Mouse (Mus musculus) layer of hippocampus, postnatal 10 days (tissue): ENCODE results near the gene Klk1b9. TPM values are rescaled to one million over a fixed set of nuclear protein-coding genes. Genes with fewer than 3 reads are reported as not detected.

Experiments
- total RNA-seq, 2 experiments: library from RNA; stranded (reverse); gene quantifications; 2 replicates each; pipeline ENCODE4 v1.2.3; 2021

Gene Klk1b9
- total RNA-seq, 2 experiments from 2014 or later: not detected

Other genes with a start within 250 kb of the Klk1b9 start
- not detected for gene Klk12, start 207.2 kb upstream of the Klk1b9 start, total RNA-seq
- gene Klk11, start 201.5 kb upstream of the Klk1b9 start, total RNA-seq: not detected
- gene Klk10, start 195.0 kb upstream of the Klk1b9 start, total RNA-seq: under 1 TPM; 0.31 to 0.43 TPM
- gene Klk9, start 184.2 kb upstream of the Klk1b9 start, total RNA-seq: not detected
- 10 to 100 TPM; 23.5 to 25.0 TPM for gene Klk8, start 178.5 kb upstream of the Klk1b9 start, total RNA-seq
- gene Klk7, start 164.8 kb upstream of the Klk1b9 start, total RNA-seq: under 1 TPM; 0.29 to 0.62 TPM
- gene Klk6, start 151.6 kb upstream of the Klk1b9 start, total RNA-seq: not detected
- not detected for gene Klk5, start 134.1 kb upstream of the Klk1b9 start, total RNA-seq
- gene Klk4, start 94.9 kb upstream of the Klk1b9 start, total RNA-seq: not detected
- gene Klk15, start 42.3 kb upstream of the Klk1b9 start, total RNA-seq: not detected
- gene Klk1b8, start 25.4 kb upstream of the Klk1b9 start, total RNA-seq: not detected
- not detected for gene Klk1b1, start 9.3 kb upstream of the Klk1b9 start, total RNA-seq
- not detected for gene Klk1b11, start 19.8 kb downstream of the Klk1b9 start, total RNA-seq
- gene Klk1b26, start 36.1 kb downstream of the Klk1b9 start, total RNA-seq: not detected
- not detected for gene Klk1b27, start 76.2 kb downstream of the Klk1b9 start, total RNA-seq
- not detected for gene Klk1b21, start 126.3 kb downstream of the Klk1b9 start, total RNA-seq
- not detected for gene Klk1b22, start 136.6 kb downstream of the Klk1b9 start, total RNA-seq
- gene Klk1b16, start 160.7 kb downstream of the Klk1b9 start, total RNA-seq: not detected
- gene Klk1b24, start 212.2 kb downstream of the Klk1b9 start, total RNA-seq: not detected
- gene Klk1b3, start 222.1 kb downstream of the Klk1b9 start, total RNA-seq: not detected
- not detected for gene Klk1b4, start 231.4 kb downstream of the Klk1b9 start, total RNA-seq
- not detected for gene Klk1b5, start 239.9 kb downstream of the Klk1b9 start, total RNA-seq
- not detected for gene Klk1, start 249.3 kb downstream of the Klk1b9 start, total RNA-seq